Mouse (Mus musculus): Measurements from ENCODE around the gene Nt5c3b.

Nt5c3b gene

DNA sequence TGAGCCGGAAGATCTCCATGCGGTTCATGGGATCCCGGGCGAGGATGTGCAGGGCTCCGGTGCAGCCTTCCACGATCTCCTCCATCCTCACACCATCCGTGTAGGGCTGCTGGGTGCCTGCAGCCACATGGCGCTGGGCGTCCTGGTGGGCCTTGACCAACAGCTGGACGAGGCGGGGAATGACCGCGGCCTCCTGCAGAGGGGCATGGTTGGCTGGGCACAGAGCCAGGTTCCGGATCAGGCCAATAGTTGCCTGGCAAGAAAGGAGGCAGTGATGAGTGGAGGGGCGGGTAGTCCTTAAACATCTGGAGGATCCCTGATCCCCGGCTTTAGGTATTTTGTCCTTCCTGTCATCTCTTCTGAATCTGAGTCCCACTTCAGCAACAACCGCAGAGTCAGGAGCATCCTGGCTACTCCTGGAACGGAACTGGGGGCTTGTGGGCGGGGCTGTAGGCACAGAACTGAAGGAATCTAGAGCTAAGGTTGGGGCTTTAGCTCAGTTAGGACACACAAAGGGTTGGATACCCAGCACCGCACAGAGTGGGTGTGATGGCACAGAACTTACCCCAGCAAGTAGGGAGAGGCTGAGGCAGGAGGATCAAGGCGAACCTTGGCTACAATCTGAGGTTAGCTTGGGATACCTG is 64.7 kb downstream of the Nt5c3b start:
- no peak for DNase-seq

DNA sequence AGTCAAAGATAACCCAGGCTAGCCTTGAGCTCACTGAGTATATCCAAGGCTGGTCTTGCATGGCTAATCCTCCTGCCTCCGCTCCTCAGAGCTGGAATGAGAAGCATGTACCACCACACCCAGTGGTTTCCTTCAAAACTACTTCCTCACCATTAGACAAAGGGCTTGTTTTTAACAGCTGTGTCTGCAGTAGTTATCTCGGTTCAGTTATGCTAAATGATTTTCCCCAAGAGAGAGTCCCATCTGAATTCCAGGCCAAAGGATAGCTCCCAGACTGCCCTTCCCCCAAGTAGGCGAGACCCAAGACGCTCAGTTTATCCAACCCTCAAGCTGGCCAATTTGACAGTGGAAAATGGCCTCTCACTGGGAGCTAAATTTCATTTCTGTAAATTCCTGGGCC is 65.6 kb downstream of the Nt5c3b start:
- DNase-seq: no peak

DNA sequence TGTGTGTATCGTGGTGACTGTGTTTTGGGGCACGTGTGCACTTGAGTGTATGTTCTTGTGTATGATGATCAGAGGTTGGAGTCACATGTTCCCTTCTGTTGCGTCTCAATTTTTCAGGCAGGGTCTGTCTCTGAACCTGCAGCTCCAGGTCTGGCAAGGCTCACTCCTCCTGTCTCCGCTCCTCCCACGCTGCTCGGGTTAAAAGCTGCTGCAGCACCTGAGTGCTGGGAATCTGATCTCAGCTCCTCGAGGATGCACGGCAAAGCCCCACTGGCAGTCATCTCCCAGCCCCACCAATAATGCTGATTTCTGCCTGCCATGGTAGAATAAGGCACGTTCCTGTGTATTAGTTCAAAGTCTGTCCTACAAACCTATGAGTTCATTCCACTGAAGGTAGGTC is 66.5 kb downstream of the Nt5c3b start:
- DNase-seq: no peak

Measured in cerebellum, postnatal 14 days (tissue).